Mouse (Mus musculus) liver (tissue): Measurements from ENCODE around the gene 4930438A08Rik.
A peak's percentile ranks its signal among the peaks of the same experiment; 100 is the strongest.
"Not testable (repeated sequence)": the region's sequence is repeated elsewhere in the genome, so short reads cannot be mapped to it uniquely, and the experiment has no call there.

Experiments
- DNase-seq: peaks from one replicate; pipeline ENCODE4 v3.0.0-alpha.2; 2020; ENCODE audit warnings: mixed read lengths

4930438A08Rik gene

GRCm38 (mm10) chr11:58282518-58282917 is 7.9 kb downstream of the 4930438A08Rik start:
- no peak for DNase-seq

- no peak for DNase-seq
Observed at GRCm38 (mm10) chr11:58289992-58290682, 15.5 kb downstream of the 4930438A08Rik start.

DNA sequence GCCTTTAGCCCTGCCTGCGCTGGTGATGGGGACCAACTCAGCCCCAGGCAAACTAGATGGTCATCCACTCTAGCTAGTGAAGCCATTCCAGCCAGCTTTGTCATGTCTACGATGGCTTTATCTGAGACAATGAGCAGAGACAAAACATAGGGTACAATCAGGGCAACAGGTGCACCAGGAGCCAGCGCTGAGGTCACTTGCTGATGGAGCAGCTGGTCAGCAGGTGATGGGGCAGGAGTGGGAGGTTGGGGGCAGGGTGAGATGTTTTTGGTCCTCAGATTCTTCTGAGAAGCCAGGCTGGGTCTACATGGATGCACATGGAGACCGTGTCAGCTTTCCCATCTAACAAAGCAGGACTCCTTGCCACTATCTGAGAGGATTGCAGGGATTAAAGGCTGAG is 16.2 kb downstream of the 4930438A08Rik start:
- no peak for DNase-seq

- no peak for DNase-seq
Observed at GRCm38 (mm10) chr11:58292791-58293190, 18.2 kb downstream of the 4930438A08Rik start.

GRCm38 (mm10) chr11:58297396-58297795 is 22.8 kb downstream of the 4930438A08Rik start:
- no peak for DNase-seq

- DNase-seq: peak; percentile 80
Observed at GRCm38 (mm10) chr11:58301057-58301456, 26.5 kb downstream of the 4930438A08Rik start.

- peak; percentile 96 for DNase-seq
Observed at GRCm38 (mm10) chr11:58301837-58302754, 27.5 kb downstream of the 4930438A08Rik start.

DNA sequence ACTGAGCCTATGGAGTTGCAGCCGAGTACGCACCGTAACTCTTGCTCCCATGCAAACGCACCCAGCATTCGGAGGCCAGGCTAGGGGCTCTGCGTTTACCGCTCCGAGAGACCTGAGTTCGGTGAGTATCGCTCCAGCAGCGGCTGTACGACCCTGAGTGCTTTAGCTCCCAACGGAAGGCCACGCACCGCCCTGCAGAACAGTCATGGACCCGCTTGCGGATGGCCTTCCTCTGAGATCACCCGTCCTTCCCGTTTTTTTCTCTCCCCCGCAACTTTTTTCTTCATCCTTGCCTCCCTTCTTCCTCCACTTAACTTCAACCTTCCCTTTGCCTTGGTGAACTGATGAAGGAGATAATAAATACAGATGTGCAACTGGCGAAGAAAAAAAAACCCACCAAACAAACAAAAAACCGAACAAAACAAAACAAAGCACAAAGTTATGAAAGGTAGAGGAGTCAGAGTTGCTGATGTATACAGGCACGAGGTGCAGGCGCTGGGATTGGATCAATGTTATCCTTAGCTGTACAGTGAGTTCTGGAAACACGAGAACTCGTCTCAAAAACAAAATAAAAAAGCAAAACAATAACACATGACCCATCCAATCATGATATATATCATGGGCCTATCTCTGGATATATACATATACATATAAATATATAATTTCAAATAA is 28.3 kb downstream of the 4930438A08Rik start:
- no peak for DNase-seq

DNA sequence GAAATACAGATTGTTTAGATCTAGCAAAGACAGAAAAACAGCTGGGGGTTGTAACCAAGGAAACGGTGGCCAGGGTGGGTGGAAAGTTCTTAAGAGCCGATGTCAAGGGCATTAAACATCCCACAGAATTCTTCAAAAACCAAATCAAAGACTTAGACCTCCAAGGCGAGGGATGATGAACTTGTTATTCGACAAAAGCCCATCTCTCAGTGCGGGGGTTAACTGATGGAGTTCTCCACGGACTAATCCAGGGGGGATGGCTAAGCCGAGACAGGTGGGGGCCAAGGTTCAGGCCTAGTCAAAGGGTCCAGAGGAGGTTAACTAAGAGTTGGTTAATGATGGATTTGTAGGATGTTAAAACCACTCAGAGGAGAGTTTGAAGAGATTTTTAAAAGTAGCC is 29.0 kb downstream of the 4930438A08Rik start:
- DNase-seq: no peak

DNA sequence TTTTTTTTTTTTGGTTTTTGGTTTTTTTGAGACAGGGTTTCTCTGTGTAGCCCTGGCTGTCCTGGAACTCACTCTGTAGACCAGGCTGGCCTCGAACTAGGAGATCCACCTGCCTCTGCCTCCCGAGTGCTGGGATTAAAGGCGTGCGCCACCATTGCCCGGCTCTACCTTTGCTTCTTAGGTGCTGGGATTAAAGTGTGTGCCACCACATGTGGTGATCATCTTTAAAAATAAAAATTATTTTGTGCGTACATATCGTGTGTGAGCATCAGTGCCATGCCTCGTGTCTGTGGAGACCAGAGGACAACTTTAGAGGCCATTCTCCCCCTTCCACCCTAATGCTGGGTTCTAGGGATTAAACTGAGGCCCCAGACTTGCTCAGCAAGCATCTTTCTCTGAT is 30.7 kb downstream of the 4930438A08Rik start:
- DNase-seq: not testable (repeated sequence)

GRCm38 (mm10) chr11:58306860-58307308 is 32.3 kb downstream of the 4930438A08Rik start, which contains the start of gene Zfp692:
Gene Zfp692, plus strand, starts transcription at chr11:58307069.
- peak; percentile 94 for DNase-seq

DNA sequence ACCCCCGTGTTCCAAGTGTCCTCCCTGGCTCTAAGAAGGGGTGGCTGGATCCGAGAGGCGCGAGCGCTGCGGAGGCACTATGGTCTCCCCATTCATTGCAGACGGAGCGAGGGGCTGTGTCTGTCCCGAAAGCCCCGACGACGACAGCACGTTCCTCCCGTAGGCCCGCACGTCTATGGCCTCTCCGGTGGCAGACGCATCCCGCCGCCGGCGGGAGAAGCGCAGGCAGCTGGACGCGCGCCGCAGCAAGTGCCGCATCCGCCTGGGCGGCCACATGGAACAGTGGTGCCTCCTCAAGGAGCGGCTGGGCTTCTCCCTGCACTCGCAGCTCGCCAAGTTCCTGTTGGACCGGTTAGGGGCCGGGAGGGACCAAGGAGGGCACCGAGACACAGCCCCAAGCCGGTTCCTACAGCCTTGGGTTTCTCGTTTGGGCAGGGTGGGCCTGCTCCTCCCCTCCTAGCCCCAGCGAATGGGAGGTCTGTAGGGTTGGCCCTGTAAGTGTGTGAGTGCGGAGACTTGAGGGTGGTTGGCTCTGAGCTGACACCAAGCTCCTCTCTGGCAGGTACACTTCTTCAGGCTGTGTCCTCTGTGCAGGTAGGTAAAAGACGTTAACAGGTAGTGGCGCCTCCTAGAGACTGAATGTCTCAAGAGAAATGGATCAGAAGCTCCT is 32.9 kb downstream of the 4930438A08Rik start:
- DNase-seq: peak; percentile 73

DNA sequence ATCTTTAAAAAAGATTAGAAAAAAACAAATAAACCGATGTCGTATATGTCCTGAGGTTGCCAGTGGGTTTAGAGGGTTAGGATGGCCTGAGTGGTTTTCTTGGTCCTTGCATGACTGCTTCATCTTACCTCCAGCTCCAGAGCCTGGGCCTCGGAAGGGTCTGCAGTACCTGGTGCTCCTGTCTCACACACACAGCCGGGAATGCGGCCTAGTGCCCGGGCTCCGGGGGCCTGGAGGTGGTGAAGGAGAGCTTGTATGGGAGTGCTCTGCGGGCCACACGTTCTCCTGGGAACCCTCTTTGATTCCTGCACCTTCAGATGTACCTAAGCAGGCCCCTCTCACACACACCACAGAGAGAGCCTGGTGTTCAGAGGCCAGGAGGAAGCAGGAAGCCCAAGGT is 34.1 kb downstream of the 4930438A08Rik start:
- no peak for DNase-seq

DNA sequence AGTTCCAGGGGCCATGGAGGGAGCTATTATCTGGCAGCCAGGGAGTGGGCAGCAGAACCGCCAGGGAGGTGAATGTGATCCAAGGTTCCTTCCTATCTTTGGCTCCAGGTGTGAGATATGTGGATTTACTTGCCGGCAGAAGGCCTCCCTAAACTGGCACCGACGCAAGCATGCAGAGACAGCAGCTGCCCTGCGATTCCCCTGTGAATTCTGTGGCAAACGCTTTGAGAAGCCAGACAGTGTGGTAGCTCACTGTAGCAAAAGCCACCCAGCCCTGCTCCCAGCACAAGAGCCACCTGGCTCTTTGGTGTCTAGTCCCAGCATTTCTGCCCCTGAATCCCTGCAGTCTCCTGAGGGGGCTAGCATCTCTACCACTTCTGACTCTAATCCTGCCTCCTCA is 39.5 kb downstream of the 4930438A08Rik start:
- DNase-seq: no peak

GRCm38 (mm10) chr11:58315536-58316168 is 41.1 kb downstream of the 4930438A08Rik start:
- no peak for DNase-seq

DNA sequence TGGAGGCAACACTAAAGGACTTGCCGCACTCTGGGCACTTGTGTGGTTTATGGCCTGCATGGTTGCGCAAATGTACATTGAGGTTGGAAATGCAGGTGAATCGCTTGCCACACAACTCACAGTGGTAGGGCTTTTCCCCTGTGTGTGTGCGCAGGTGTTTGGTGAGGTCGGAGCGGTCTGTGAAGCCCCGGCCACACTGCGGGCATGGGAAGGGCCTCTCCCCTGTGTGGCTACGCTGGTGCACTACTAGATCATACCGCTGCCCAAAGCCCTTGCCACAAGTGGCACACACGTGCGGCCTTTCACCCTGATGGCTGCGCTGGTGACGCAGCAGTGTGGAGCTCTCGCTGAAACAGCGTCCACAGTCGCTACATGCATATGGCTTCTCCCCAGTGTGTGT is 41.7 kb downstream of the 4930438A08Rik start:
- DNase-seq: no peak

- DNase-seq: no peak
Observed at GRCm38 (mm10) chr11:58316768-58317390, 42.3 kb downstream of the 4930438A08Rik start.

DNA sequence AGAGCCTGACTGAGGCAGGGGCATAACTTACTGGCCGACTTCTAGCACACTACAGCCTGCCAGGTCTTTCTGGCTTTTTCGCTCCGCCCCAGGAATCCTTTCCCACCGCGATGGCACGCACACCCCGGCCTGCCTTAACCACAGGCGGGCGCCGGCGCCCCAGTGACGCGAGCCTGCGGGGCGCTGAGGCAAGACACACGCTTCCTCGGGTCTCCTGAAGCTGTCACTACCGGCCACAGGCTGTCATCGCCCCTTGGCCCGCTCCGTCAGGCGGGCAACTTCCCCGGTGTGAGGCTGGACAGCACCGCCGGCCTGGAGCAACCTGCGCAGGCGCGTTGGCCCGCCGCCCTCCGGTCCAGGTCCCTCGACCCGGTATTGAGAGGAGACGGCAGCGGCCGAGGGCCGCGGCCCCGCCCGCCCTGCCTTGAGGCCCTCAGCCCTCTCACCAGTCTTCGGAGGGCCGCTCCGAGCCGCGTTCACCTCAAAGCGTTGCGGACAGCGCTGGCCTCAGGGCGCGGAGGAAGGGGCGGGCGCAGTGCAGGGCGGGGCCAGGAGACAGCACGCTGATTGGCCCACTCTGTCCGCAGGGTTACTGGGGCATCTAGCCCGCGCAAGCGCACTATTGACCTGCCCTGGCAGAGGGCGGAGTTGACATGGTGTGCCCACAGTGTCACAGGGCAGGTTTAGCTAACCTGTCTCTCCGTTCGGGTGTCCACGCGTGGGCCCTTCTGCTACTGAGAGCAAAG is 48.4 kb downstream of the 4930438A08Rik start:
- DNase-seq: peak; percentile 99

DNA sequence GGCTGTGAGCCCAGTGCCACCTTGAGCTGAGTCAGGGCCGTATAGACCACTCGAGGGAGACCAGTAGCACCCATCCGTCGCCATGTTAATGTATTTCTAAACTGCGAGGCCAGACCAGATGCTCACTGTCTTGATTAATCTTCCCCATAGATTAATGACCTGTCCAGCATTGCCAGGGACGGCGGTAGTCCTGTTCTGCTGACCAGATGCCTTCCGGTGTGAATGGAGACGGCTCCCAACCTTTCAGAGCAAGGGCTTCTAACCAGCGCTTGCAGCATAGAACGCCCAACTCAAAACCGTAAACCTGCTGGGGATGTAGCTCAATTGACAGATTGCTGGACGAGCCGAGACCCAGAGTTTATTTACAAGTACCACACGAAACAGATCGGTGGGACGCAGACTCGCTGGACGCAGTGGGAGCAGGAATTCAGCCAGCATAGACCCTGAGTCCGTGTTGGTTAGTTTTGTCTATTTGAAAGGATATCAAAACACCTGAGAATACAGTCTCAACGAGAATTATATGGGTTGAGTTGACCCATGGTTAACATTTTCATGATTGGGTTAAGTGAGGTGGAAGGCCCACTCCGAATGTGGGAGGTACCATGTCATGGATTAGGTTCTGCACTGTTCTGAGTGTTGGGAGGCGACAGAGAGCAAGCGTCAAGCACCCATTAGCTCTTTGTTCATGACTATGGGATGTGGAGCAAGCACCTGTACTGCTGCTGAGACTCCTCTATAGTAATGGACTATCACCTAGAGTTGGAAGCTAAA is 49.2 kb downstream of the 4930438A08Rik start:
- peak; percentile 31 for DNase-seq

DNA sequence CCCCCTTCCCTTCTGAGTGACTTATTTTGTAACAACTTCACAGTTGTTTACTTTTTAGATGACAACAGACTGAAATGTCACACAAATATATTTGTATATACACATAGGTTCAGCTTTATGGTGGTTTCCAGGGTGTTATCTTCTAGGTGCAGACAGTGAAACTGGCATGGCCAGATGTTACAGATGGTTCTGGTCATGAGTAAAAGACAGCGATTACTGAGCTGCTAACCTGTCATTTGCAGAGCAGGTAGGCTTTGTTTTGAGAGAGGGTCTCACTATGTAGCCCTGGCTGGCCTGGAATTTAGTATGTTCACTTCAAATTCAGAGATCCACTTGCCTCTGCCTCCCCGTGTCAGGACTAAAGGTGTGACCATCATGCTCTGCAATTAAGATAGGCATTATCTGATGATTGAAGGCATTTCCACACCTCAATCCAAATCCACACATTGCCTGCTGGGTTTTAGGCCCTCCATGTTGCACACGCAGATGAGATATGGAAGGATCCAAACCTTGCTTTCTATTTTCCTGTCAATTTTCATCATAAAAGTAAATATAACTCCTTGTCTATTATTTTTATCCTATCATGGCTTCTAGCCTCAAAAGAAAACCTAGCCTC is 50.1 kb downstream of the 4930438A08Rik start:
- peak; percentile 34 for DNase-seq
